Mouse (Mus musculus) cerebellum, adult (tissue): ENCODE measurements around the gene Wbp4.
"Not testable (repeated sequence)": the region's sequence is repeated elsewhere in the genome, so short reads cannot be mapped to it uniquely, and the experiment has no call there.

Source experiments
- ATAC-seq: cut with Nextera tagmentation; 2 replicates; pipeline ENCODE4 v1.9.2; 2017; ENCODE audit warnings: mild to moderate bottlenecking, moderate library complexity, mixed read lengths; ENCODE audit not compliant: insufficient number of reproducible peaks, low FRiP score, low TSS enrichment

Gene Wbp4

GRCm38 (mm10) chr14:79460988-79461387, 20.3 kb downstream of the Wbp4 start:
- ATAC-seq: no peak

GRCm38 (mm10) chr14:79460401-79460800, 20.9 kb downstream of the Wbp4 start:
- no peak for ATAC-seq

- ATAC-seq: not testable (repeated sequence)
Measured at GRCm38 (mm10) chr14:79452591-79452934, 28.8 kb downstream of the Wbp4 start.

GRCm38 (mm10) chr14:79451681-79452590, 29.4 kb downstream of the Wbp4 start, which contains the start of gene Kbtbd6:
Gene Kbtbd6, plus strand, starts transcription at chr14:79451835.
- ATAC-seq: peak; percentile 95

GRCm38 (mm10) chr14:79445055-79445620, 36.2 kb downstream of the Wbp4 start:
- no peak for ATAC-seq

- ATAC-seq: no peak
Measured at GRCm38 (mm10) chr14:79444601-79445000, 36.7 kb downstream of the Wbp4 start.

- no peak for ATAC-seq
Measured at GRCm38 (mm10) chr14:79441441-79441840, 39.9 kb downstream of the Wbp4 start.

GRCm38 (mm10) chr14:79440655-79441054, 40.7 kb downstream of the Wbp4 start:
- no peak for ATAC-seq

GRCm38 (mm10) chr14:79434068-79434467, 47.3 kb downstream of the Wbp4 start:
- no peak for ATAC-seq

- peak; percentile 16; the same call in 1 of the 2 replicates for ATAC-seq
Measured at GRCm38 (mm10) chr14:79426730-79427365, 54.5 kb downstream of the Wbp4 start.

- peak; percentile 98 for ATAC-seq
Measured at GRCm38 (mm10) chr14:79425979-79426729, 55.2 kb downstream of the Wbp4 start, which contains the start of gene Kbtbd7. Gene Kbtbd7, plus strand, starts transcription at chr14:79426511.

GRCm38 (mm10) chr14:79420083-79420685, 61.1 kb downstream of the Wbp4 start:
- no peak for ATAC-seq

GRCm38 (mm10) chr14:79413121-79413520, 68.2 kb downstream of the Wbp4 start:
- no peak for ATAC-seq

- ATAC-seq: no peak
Measured at GRCm38 (mm10) chr14:79410662-79411061, 70.7 kb downstream of the Wbp4 start.
